Mouse (Mus musculus) cerebellum, adult 9-10 months (tissue): ENCODE data around the gene Pde8a.
"Not testable (repeated sequence)": the region's sequence is repeated elsewhere in the genome, so short reads cannot be mapped to it uniquely, and the experiment has no call there.

ENCODE experiments used
- DNase-seq: peaks from one replicate; pipeline ENCODE4 v3.0.0; 2022

Pde8a gene

DNA sequence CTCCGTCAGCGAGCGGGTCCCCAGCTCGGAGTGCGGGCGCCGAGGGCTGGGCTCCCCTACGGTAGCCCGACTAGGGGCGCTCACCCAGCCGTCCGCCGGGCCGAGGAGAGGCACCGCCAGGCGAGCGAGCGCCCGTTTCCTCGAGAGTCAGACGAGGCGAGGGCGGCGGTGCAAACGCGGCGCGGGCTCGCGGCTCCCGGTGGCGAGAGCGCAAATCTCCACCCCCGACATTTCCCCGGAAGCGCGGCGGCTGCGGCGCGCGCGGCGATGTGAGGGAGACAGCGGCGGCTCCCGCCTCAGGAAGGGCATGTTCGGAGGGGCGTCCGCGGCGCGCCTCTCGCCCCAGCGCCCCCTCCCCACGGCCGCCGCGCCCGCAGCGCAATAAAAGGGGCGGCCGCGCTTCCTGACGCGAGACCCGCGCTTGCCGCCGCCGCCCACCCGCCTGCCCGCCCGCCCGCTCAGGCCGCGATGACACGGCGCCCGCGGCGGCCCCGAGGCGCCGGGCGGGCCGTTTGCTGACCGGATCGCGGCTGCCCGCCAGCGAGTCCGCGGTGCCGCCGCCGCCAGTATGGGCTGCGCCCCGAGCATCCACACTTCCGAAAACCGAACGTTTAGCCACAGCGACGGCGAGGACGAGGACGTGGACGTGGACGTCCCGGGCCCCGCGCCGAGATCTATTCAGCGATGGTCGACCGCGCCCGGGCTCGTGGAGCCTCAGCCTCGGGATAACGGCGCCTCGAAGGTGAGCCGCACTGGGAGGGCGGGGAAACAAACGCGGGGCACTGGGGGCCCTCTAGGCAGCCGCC lies at the start of gene Pde8a:
Pde8a (plus strand) TSS at position 250 of the 806 bp plus-strand sequence.
- DNase-seq: no peak

DNA sequence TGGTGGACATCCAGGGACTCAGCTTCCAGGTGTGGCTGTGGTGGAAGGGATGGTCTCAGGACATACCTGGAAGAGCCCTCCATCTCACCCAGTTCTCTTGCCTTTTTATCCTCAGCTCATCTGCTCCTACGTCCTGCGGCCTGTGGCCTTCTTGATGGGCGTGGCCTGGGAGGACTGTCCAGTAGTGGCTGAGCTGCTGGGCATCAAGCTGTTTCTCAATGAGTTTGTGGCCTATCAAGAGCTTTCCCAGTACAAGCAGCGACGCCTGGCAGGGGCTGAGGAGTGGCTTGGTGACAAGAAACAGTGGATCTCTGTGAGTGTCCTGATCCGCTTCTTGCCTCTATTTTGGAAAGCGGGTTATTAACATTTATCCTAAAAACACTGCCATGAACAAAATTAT lies 49.0 kb upstream of the Pde8a start:
- DNase-seq: no peak

DNA sequence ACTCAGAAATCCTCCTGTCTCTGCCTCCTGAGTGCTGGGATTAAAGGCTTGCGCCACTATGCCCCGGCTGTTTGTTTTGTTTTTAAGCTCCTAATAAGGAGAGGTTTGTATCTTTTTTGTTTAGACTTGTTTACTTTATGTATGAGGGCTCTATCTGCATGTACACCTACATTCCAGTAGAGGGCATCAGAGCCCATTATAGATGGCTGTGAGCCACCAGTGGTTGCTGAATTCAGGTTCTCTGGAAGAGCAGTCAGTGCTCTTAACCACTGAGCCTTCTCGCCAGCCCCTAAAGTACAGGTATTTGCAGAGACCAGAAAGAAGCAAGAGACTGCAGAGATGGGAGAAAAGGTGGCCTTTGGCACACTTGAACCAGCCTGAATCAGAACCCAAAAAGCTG lies 46.3 kb upstream of the Pde8a start:
- DNase-seq: peak; percentile 31

DNA sequence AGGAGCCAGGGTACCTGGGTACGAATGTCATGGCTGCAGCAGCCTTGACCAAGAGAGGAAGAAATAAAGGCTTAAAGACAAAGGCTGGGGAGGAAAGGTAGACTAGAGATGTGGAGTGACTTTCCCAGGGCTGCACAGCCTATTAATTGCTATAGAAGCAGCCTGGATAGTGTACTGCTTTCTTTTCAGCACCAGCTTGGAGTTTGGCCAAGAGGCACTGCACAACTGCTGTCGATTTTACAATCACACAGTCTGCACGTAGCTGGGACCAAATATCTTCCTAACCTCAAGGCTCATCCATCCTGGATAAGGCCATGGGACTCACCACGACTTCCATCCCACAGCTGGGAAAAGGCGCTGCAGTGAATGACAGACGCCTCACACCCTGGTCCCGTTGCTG lies 44.0 kb upstream of the Pde8a start:
- no peak for DNase-seq

DNA sequence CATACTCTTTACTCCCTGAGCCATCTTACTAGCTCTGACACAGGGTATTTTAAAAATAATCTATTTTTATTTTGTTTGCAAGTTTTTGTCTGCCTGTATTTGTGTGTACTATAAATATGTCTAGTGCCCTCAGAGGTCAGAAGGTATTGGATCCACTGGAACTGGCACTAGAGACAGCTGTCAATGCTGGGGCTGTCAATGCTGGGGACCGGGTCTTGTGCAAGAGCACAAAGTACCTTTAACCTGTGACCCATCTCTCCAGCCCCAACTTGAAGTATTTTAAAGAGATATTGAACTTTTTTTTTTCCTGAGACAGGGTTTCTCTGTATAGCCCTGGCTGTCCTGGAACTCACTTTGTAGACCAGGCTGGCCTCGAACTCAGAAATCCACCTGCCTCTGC lies 39.5 kb upstream of the Pde8a start:
- no peak for DNase-seq

DNA sequence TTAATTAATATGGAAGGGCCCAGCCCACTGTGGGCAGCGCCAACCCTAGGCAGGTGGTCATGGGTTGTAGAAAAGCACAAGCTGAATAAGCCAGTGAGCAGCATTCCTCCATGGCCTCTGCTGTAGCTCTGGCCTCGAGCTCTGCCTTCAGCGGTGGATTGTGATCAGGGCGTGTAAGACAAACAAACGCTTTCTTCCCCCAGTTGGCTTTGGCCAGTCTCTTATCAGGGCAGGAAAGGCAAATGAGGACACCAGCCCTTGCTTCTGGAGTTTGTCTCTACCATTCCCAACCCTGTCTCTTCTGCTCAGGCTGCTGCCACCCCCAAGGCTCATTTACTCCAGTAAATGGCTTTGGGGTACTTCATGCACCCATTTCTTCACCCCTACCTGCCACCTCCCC lies 38.7 kb upstream of the Pde8a start:
- no peak for DNase-seq

DNA sequence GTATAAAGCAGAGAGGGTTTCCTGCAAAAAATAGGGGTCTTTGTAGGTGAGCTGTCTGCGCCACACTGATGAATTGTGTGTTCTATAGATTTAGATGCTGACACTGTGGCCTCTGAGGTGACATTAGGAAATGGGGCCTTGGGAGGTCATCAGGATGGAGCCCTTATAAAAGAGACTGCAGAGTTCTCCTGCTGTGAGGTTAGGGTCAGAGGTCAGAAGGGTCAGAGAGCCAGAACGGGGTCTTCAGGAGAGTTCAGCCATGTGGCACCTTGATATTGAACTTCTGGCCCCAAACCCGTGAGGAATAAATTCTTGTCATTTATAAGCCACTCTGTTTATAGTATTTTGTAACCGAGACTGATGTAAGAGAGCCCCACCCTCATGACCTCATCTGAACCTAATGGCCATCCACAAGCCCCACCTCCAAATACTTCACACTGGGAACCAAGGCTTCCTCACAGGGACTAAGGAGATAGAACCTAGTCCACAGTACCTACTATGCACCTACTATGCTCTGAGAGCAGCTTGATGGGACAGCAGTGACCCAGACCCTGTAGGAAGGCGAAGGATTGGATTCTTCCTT lies 37.1 kb upstream of the Pde8a start:
- no peak for DNase-seq

DNA sequence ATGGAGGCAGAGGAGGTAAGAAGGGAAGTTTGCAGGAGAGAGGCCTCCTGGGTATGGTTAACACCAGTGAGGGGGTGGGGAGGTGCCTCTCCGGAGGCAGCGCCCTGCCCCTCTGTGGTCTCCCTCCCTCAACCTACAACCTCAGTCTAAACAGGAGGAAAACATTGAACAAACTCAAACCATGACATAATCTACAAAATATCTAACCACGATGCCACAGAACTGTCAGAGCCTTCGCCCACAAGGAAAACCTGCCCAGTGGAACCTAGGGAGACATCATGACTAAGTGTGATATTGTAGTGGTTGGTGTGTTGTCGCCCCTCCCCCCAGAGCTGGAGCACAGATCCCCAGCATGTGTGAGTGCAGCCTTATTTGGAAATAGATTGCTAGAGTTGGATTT lies 33.9 kb upstream of the Pde8a start:
- DNase-seq: no peak

DNA sequence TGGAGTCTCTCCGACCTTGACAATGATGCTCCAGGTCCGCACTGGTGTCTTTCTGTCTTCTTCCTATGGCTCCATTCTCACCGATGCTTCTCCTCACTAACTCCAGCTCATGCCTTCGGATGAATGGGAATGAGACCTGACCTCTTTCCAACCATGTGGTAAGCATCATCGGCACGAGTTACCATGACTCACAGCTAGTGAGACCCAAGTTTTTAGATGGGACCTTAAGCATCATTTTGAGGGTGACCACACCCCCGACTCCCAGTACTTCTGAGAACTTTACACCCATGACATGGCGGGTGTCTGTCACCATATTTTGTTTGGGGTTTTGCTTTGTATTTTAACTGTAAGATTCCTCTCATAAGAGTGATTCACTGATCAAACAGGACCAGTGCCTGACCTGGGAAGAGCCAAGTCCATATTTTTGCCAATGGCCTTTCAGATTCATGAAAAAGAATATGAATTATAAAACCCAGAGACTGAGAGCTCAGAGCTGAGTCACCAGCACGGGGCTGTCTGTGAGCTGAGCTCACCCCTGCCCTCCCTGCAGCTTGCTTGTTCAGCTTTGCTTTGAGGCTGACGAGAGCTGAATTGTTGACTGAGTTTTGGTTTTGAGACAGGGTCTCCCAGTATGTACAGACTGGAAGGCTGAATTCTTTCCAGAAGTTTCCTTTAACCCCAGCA lies 30.8 kb upstream of the Pde8a start:
- DNase-seq: no peak

DNA sequence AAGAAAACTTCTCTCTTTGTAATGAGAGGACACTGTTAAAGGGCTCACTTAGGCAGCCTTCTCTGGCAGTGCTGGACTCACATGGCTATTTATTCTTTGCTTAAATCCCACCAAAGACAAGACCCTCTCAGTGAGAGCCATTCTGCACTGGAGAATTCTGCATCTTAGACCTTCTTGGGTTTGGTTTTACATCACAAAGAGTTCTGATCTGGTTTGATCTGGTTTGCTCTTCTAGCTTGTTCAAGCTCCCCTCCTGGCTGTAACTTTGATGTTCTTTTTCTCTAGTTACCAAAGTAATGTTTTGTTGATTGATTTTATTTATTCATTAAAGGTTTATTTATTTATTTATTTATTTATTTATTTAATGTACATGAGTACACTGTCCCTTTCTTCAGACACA lies 30.2 kb upstream of the Pde8a start:
- no peak for DNase-seq

DNA sequence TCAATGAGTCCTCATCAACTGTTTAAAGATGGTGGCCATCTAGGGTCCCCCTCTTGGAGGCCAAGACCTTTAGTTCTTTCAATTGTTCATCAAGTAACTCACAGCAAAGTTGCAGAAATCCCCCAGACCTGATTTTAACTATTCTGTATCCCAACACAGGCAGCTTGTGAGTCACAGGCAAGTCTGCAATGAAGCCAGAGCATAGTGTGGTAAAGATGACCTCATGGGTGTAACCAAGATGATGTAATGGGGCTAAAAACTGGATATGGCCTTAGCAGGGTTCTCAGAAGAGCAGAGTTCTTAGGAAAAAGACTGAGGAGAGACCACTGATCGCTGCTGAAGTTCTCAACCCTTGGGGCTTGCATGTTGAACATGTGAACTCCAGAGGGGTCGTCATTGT lies 29.3 kb upstream of the Pde8a start:
- DNase-seq: no peak

DNA sequence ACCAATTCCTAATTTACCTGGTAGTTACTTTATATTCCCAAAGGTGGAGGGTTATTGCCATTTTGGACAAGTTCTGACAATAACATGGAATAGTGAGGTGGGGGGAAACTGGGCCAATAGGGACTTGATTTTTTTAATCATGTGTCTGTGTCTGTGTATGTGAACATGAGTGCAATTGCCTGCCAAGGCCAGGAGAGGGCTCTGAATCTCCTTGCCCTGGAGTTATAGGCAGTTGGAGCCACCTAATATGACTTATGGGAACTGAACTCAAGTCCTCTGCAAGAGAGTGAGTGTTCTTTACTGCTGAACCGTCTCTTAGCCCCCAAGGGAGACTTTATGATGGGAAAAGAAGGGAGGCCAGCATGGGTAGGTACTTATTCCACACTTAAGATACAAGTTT lies 28.7 kb upstream of the Pde8a start:
- DNase-seq: no peak

DNA sequence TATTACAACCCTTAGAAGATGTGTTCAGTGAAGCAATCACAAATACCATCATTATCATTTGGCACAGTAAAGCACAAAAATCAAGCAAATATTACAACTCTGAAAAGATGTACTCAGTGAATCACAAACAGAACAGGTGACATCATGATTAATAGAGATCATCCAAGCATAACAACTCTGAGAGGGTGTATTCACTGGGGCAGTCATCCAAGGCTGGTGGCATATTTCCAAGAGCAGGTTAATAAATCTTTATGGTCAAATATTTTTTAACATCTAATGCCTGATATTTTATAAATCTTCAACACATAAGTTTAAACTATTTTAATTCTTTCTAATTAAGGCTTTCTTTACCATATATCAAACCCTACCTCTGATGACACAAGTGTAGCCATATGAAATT lies 27.4 kb upstream of the Pde8a start:
- not testable (repeated sequence) for DNase-seq

DNA sequence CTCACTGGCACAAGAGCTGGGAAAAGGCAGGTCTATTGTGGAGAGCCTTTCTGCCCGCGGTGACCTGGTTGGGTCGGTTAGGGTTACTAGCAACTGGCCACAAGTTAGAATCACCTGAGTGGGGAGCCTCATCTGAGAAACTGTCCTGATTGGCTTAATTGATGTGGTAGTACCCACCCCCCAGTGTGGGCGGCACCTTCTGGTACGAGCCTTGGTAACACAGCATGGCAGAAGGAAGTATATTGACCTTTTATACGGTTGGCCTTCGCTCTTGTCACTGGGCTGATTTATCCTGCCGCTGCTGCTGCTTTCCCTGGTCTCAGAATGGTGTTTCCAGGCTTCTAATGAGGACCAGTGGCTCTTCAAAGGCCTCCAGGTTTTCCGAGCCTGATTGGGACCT lies 24.2 kb upstream of the Pde8a start:
- no peak for DNase-seq

DNA sequence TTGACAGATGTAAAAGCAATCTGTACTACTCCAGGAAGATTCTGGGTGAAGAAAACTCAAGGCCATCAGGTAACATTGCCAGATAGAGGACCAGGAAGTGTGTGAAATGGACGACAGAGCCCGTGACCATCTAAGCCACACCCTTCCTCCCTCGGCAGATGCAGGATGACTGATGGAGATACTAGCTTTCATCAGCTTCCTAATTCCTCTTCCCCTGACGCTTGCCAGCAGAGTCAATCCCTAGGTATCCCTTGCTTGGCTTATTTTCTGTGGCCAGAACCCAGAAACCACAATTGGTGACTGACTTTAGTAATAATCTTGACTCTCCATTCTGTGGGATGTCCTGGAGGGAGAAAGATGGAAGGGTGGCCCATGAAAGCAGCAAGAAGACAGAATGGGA lies 17.9 kb upstream of the Pde8a start:
- no peak for DNase-seq

DNA sequence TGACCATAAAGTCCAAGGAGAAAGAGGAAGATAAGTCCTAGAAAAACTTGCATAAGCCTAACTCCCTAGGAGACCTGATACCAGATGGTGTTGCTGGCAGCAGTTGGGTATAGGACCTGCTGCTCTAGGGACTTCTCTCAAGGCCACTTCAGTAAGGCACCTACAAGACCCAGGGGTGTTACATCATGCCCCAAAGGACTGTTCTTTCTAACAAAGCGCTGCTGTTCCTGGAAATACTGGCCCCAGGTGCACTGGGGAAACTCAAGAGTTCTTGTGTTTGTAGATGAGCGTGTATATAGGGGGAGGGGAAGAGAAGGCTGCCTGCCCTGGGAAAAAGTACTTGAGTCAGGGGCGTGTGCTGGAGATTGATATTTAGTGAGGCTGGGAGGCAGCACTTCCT lies 16.6 kb upstream of the Pde8a start:
- DNase-seq: no peak

DNA sequence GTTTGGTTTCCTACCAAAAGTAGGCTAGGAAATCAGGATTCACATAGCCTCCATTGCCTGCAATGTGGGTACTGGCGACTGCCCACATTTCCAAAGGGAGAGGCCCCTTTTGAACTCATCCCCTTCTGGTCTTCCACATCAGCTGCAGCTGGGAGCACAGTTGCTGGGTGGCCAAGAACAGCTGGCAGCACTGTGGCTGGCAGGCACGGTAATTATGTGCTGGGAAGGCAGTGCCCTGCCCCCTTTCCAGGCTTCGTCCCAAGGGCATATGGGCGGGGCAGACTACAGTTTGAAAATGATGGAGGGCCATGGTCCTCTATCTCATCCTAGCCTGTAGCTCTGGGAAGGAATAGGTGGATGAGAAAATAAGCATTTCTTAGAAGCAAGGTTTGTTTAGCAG lies 14.9 kb upstream of the Pde8a start:
- no peak for DNase-seq

DNA sequence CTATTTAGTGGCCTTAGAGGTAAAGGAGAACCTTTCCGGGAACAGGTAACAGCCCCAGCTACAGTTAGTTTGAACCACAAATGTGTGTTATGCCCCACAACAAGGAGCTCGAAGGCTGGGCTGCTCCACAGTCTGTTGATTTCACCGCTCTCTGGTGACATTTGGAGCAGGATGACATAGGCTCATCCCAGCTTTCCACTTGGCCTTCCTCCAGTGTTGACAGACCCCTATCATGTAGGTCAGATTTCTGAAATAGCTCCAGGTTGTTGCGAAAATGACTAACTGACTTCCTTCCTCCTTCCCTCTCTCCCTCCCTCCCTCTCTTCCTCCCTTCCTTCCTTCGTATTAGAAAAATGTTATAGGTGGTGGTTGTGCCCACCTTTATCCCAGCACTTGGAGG lies 14.3 kb upstream of the Pde8a start:
- DNase-seq: no peak

DNA sequence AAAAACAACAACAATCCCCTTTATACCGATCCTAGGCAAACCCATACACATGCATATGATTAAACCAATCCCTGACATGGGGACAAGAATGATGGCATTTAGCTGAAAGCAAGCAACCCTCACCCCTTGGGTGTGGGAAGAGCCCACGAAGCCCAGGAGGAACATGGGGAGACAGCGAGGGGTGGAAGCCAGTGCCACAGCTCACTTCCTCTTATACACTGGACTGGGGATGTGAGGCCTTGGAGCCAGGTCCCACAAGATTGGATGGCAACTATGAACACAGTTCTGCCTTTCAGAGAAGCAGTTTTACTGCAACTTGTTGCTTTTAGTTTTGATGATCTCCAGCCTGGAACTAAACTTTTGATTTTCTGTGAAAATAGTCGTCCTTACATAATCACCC lies 13.6 kb upstream of the Pde8a start:
- DNase-seq: no peak

DNA sequence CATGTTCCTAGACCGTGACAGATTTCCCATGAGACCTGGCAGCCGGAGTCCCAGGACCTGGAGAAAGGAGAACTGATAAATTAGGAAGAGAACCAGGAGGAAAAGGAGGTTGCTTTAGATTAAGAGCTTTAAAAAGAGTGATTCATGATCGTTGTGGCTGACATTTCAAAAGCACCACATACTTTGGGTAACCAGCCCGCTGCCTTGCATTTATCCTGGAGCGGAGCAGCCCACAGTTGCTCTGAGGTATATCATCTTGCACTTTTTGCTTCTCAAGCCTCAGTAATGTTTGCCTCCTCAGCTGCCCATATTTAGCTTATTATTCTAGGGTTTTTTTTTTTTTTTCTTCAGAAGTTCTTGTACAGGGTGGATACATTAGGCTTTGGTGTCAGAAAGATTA lies 11.0 kb upstream of the Pde8a start:
- no peak for DNase-seq

DNA sequence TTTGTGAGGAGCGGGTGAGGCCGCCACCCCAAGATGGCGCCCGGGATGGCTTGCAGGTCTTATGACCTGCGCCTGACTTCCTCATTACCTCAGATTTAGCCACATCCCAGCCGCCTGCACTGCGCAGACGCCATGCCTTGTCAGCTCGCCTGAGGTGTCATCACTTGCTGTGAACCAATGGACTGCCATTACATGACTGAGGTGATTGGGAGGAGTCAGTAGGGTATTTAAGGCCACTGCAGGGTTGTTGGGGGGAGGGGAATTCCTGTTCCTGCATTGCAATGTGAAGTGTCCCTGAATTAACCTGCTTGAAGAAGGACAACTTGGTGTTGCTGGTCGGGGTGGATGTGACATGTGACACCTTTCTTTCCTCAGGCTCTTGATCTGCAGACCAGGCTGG lies 9.8 kb upstream of the Pde8a start:
- DNase-seq: not testable (repeated sequence)

DNA sequence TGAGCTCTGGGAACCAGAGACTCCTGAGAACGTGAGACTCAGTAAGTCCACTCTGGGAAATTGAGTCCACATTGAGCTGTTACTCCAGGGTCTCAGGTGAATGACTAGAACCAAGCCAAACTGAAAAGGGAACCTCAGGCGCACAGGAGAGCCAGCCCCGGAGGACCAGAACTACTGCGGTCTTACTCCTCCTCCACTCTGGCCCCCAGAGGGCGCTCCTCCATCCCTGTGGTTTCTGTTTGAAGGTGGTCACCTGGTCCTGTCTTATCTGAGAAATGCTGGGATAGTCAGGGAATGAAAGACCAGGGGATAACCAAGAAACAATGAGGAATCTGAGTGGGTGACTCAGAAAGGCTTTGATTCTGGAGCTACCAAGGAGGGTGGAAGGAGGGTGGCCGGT lies 4.5 kb upstream of the Pde8a start:
- peak; percentile 12 for DNase-seq

DNA sequence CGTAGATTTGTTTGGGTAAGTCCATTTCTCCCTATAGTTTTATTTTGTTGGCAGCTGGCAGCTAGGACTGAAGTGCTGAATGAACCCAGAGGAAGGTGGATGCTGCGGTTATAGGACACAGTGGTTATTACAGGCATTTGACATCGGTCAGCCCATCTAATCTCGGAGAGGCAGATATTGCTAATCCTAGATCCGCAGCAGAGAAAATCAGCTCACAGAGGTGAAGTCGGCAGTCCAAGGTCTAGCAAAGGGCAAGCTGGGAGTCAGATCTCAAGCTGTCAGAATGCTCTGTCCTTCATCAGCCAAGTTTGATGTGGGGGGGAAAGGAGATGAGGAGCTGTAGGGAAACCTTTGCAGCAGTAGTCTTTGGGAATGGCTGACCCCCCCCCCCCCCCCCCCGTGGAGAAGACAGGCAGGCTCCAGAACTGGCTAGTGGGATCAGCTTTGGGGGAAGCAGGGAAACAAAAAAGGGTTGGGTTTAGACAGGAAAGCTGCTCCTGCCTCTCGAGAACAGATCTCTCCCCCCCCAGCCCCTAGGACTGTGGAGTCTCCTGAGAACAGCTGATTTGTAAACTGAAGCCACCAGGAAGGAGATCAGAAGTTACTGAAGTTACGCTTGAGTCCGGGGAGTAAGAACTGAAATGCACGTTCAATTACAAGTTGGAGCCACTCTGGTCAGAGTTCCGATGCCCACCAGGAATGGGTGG lies 3.3 kb upstream of the Pde8a start:
- DNase-seq: no peak

DNA sequence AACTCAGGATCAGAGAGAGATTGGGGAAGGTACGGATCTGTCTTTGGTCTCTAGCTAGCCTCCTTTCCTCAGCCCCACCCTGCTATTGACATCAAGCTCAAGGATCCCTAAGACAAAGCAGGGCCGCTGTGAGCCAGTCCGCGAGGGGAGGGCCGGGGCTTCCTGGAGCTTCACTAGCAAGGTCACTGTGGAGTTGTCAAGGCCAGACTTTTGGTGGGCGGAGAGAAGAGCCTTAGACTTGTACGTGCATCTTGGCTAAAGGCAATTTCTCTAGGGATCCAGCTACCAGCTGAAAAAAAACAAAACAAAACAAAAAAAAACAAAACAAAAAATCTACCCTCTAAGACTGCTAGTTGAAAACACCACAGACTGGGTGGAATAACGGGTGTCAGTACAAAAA lies 1.6 kb upstream of the Pde8a start:
- no peak for DNase-seq
